ENCODE assay signal across 9 mouse cellular contexts in genomic region chr5:120088561-120088960, GRCm38 (mm10). TPM values are rescaled to one million over a fixed set of nuclear protein-coding genes. Genes with fewer than 3 reads are reported as not detected.
DNase-seq lines count a peak whose midpoint lies in the region; ATAC-seq and TF ChIP-seq lines count a peak whose summit lies in the region.
"Had no signal": no experiment of that assay in that cellular context is flagged by ENCODE, and none has a peak within 500 bp of the region (broad histone marks: within the 10 kb centered on the region; RNA-seq: fewer than 3 reads in every experiment).

No protein-coding gene starts in this region.

- no peak for TF ChIP-seq POLR2A in bone marrow macrophage, adult 2 months (IDR thresholded peaks at IDR 0.05; ENCODE audit: borderline replicate concordance, low read depth, low read length)

- peaks cover 57% of the 10 kb centered on the region for H3K27me3 ChIP-seq in E14TG2a.4 (ENCODE audit: insufficient read depth, low read length)
- peaks cover 28% of the 10 kb centered on the region for H3K27me3 ChIP-seq in heart, embryonic 13.5 days (replicated peaks)
- no peaks in the 10 kb centered on the region for H3K27me3 ChIP-seq in lung, embryonic 15.5 days

- H3K27ac ChIP-seq in bone marrow macrophage, adult 2 months (ENCODE audit: insufficient read depth, low read depth, low read length): no peak overlapping the region
- H3K27ac ChIP-seq in heart, embryonic 13.5 days (replicated peaks): no peak overlapping the region
- no peak overlapping the region for H3K27ac ChIP-seq in lung, embryonic 15.5 days
- H3K27ac ChIP-seq: midbrain, embryonic 12.5 days had no signal

- H3K9me3 ChIP-seq in E14TG2a.4 (ENCODE audit: low read length): no peaks in the 10 kb centered on the region
- no peaks in the 10 kb centered on the region for H3K9me3 ChIP-seq in heart, embryonic 13.5 days
- H3K9me3 ChIP-seq in lung, embryonic 15.5 days: no peaks in the 10 kb centered on the region
- H3K9me3 ChIP-seq: midbrain, embryonic 12.5 days had no signal

- WGBS in heart, embryonic 13.5 days: under 1% methylated on average over 16 of the region's 16 CpGs
- 2% methylated on average over 16 of the region's 16 CpGs for WGBS in lung, embryonic 15.5 days

- ATAC-seq in erythroblast, adult 5-6 weeks (replicated peaks; ENCODE audit: low FRiP score, poor library complexity, severe bottlenecking): peak; percentile 83
- ATAC-seq in heart, embryonic 13.5 days (ENCODE audit: extremely low read depth, insufficient number of reproducible peaks, low FRiP score, low TSS enrichment): no peak
- ATAC-seq in lung, embryonic 15.5 days (ENCODE audit: borderline replicate concordance, extremely low read depth, low FRiP score, low TSS enrichment): peak; percentile 36; the same call in 1 of the 2 replicates

- TF ChIP-seq CTCF in E14TG2a.4 (conservative IDR thresholded peaks at IDR 0.05; ENCODE audit: low read length): peak; percentile 59
- TF ChIP-seq CTCF in bone marrow macrophage, adult 2 months (IDR thresholded peaks at IDR 0.05; ENCODE audit: low read depth, low read length): peak; percentile 73

- H3K4me3 ChIP-seq in E14TG2a.4 (replicated peaks; ENCODE audit: low read length): no peak overlapping the region
- H3K4me3 ChIP-seq in bone marrow macrophage, adult 2 months (ENCODE audit: insufficient read depth, low read length): no peak overlapping the region
- H3K4me3 ChIP-seq in heart, embryonic 13.5 days: no peak overlapping the region
- H3K4me3 ChIP-seq in lung, embryonic 15.5 days: no peak overlapping the region
- H3K4me3 ChIP-seq: midbrain, embryonic 12.5 days had no signal

- H3K36me3 ChIP-seq in E14TG2a.4 (ENCODE audit: insufficient read depth, low read length): no peaks in the 10 kb centered on the region
- H3K36me3 ChIP-seq in heart, embryonic 13.5 days: no peaks in the 10 kb centered on the region
- no peaks in the 10 kb centered on the region for H3K36me3 ChIP-seq in lung, embryonic 15.5 days
- H3K36me3 ChIP-seq: midbrain, embryonic 12.5 days had no signal

- peaks cover 9% of the 10 kb centered on the region for H3K4me1 ChIP-seq in E14TG2a.4 (replicated peaks; ENCODE audit: low read depth, low read length)
- H3K4me1 ChIP-seq in bone marrow macrophage, adult 2 months (ENCODE audit: control insufficient read depth, insufficient read depth, low read length): peaks cover 5% of the 10 kb centered on the region
- H3K4me1 ChIP-seq in heart, embryonic 13.5 days: peaks cover 19% of the 10 kb centered on the region
- peaks cover 8% of the 10 kb centered on the region for H3K4me1 ChIP-seq in lung, embryonic 15.5 days
- H3K4me1 ChIP-seq: midbrain, embryonic 12.5 days had no signal

- peak overlapping the region; percentile 37 for H3K4me2 ChIP-seq in heart, embryonic 13.5 days
- peak overlapping the region; percentile 40 for H3K4me2 ChIP-seq in lung, embryonic 15.5 days
- H3K4me2 ChIP-seq: midbrain, embryonic 12.5 days had no signal

- no peak overlapping the region for H3K9ac ChIP-seq in heart, embryonic 13.5 days
- H3K9ac ChIP-seq in lung, embryonic 15.5 days: no peak overlapping the region
- H3K9ac ChIP-seq: midbrain, embryonic 12.5 days had no signal

- peak; percentile 87 for DNase-seq in layer of hippocampus, adult 11-12 months (ENCODE audit: low spot score)
- peak; percentile 83 for DNase-seq in ovary, postnatal 36 days (ENCODE audit: low spot score)
- DNase-seq in thymus, postnatal 36 days: peak; percentile 86 to 87

RNA-seq across cellular contexts. Expression of gene Rbm19, which starts 27.7 kb away (rescaled TPM):
- 4.8 and 5.1 TPM in 2 replicates for polyA plus RNA-seq in bone marrow macrophage, adult 2 months (2012; ENCODE audit: insufficient read depth, insufficient read length, missing spikeins)
- total RNA-seq in erythroblast, adult 5-6 weeks (2015; ENCODE audit: low replicate concordance): 2.1 and 4.0 TPM in 2 replicates
- 3.3 and 4.6 TPM in 2 replicates for total RNA-seq in erythroblast, adult 5-6 weeks (2017; ENCODE audit: low replicate concordance)
- 14.6 and 16.8 TPM in 2 replicates for polyA plus RNA-seq in heart, embryonic 13.5 days (2015; fragmentation: Nextera tagmentation; extraction: Ambion mirVana)
- polyA plus RNA-seq in lung, embryonic 15.5 days (2015; fragmentation: Nextera tagmentation; extraction: Ambion mirVana): 19.7 and 21.3 TPM in 2 replicates
